Mouse (Mus musculus): ENCODE measurements around the gene Elf1.

- no peak for TF ChIP-seq CTCF (IDR thresholded peaks at IDR 0.05; ENCODE audit: low read depth)
- no peak for TF ChIP-seq EP300 (IDR thresholded peaks at IDR 0.05; ENCODE audit: low read depth)
Measured at GRCm38 (mm10) chr14:79594069-79594468, 113.1 kb downstream of the Elf1 start.

Measured in liver, embryonic 14.5 days (tissue).